Mouse (Mus musculus): ENCODE data around the gene A530016L24Rik.
A peak's percentile ranks its signal among the peaks of the same experiment; 100 is the strongest.

The A530016L24Rik gene

DNA sequence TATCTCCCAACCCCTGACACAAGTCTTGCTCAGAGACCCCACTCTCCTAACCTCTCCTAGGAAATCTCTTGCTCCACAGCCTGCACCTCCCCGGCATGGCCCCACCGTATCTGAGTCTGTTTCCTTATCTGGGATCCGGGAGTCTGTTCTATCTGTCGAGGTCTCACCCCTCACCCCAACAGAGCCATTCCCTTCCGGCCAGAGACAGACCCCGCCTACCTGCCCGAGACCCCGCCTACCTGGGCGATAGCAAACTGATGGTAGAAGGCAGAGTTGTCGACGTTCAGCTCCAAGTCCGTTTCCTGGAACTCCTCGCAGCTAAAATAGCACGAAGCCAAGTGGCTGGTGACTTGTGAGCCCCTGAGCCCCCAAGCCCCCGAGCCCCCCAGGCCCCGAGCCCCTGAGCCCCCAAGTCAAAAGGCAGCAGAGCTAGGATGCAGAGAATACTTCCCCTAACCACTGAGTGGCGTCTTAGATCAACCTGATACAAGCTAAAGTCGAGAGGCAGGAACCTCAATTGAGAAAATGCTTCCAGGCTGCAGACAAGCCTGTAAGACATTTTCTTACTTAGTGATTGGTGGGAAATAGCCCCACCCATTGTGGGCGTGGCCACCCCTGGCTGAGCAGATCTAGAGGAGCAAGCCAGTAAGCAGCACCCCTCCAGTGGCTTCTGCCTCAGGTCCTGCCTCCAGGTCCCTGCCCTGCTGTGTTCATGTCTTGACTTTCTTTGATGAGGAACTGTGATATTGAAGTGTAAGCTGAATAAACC is 13.9 kb downstream of the A530016L24Rik start:
- DNase-seq (ENCODE audit: low read depth, low spot score), result no peak

DNA sequence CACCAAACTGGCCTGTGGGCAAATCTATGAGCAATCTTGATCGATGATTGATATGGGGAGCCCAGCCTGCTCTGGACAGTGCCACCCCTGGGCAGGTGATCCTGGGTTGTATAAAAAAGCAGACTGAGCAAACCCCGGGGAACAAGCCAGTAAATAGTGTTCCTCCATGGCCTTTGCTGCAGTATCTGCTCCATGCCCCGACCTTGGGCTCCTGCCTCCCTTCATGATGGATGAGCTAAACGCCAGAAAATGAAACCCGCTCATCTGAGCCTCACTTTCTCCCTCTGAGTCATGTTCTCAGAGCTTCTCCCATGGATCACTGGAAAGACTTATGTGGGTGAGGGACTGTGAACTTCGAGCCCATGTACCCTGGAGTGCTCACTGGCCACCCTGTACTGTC is 17.0 kb downstream of the A530016L24Rik start:
- no peak for DNase-seq (ENCODE audit: low read depth, low spot score)

DNA sequence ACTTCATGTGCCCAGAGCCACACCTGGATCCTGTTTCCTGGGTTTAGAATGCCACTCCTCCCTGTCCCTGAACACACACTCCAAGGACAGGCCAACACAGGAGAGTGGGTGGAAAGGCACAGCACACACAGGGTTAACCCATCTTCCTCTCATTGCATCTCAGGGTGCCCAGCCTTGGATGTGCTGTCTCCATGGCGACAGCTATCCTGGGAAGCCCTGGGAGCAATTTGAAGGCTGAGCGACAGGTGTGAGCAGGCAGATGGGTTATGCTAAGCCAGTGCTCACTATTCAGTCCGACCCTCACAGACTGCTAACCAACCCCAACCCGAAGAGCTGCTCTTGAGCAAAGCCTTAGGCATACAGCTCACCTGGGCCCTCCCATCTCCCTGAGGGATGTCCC is 18.0 kb downstream of the A530016L24Rik start:
- no peak for DNase-seq (ENCODE audit: low read depth, low spot score)

DNA sequence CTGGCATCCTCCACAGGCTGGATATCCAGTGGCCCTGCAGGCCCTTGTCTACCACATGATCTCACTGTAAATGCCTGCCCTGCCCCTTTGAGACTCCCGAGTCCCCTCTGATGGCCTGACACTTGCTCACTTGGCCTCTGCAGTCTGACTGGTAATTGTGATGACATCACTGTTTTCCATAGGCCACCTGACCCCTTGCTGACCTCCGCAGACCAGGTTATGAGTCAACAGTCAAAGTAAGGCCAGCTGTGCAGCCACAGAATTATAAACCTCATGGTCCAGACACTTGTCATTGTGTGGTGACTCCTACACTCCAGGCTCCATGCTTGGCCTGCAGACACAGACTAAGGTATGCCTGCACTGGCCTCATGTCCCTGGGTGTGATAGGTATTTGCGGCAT is 18.7 kb downstream of the A530016L24Rik start:
- DNase-seq (ENCODE audit: low read depth, low spot score), result no peak

DNA sequence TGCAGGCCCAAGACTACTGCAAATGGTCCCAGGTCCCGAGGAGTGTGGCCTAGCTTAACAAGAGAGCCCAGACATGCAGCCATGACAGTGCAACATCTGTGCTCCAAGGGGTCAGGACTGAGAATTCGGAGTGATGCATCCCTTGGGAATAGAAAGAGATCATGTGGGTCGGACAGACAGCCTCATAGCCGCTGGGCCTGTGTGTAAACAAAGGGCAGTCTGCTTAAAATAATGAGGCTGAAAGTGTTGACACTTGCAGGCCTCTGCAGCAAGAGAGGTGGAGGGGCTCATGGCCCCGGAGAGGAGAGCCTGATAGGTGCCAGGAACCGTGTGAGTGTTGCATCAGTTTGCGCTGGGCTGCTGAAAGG is 21.1 kb downstream of the A530016L24Rik start:
- DNase-seq (ENCODE audit: low read depth, low spot score), result no peak

DNA sequence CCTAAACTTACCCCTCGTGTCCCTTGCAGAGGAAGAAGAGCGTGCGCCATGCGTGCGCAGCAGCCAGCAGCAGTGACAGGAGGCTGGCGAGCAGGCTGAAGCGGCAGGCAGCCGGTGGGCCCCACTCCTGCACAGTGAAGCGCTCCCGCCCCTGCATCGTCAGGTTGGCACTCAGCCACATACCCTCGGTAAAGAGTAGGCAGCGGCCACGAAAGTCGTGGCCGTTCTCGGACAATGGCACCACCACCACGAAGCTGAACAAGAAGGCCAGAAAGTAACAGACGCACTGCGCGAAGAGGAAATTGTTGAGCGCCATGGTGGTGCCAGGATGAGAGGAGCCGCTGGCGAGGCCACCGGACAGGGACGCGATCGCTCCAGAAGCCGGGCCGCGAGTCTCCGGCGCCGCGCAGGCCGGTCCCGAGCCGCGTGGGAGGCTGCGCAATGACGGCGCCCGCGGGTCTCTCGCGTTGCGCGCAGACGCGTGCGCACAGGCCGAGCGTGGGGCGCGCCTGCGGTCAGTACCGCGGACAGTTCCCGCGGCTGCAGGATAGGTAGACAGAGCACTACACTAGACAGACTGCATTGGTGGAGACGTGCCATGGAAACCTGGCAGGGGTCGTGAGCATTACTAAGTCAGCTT is 21.6 kb downstream of the A530016L24Rik start:
- DNase-seq (ENCODE audit: low read depth, low spot score), result no peak

DNA sequence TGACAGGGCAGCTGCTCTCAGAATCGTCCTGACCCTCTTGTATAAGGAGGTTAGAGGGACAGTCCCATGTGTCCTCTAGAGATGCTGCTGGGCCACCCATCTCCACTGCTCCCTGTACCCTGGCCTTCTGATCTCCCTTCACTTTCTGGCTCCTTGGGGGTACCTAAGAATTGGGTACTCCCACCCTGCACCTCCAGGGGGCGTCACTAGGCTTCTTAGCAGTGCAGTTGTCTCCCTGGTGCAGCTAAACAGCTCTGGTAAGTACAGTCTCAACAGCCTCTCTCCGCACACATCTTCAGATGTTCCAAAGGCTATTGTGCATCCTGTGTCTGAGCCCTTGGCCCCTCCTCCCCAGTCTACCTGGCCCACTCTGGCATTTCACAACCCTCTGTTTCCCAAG is 25.6 kb downstream of the A530016L24Rik start:
- DNase-seq (ENCODE audit: low read depth, low spot score), result no peak

DNA sequence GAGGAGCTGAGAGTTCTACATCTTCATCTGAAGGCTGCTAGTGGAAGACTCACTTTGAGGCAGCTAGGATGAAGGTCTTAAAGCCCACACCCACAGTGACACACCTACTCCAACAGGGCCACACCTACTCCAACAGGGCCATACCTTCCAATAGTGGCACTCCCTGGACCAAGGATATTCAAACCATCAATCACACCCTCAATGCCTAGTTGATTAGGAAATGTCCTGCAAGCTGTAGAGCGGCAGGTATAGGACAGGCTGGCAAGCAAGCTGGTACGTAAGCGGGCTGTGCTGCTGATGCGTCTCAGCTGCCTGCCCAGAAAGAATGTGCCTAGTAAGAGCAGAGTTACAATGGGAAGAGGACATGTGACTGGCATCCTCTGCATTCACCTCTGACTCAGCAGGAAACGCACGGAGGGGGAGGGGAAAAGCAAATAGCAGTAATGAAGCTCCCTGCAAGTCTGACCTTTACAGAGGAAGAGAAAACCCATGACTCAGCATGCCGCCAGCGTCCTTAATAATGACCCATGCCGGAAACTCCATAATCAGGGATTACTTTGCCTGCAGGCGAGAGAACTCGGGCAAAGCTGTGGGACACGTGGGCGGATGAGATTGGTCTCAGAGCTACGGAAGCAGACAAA is 27.6 kb downstream of the A530016L24Rik start, which contains the start of gene Tmem179:
Tmem179 (minus strand) TSS at position 51 of the 641 bp plus-strand sequence.
- peak; percentile 69 for DNase-seq (ENCODE audit: low read depth, low spot score)

DNA sequence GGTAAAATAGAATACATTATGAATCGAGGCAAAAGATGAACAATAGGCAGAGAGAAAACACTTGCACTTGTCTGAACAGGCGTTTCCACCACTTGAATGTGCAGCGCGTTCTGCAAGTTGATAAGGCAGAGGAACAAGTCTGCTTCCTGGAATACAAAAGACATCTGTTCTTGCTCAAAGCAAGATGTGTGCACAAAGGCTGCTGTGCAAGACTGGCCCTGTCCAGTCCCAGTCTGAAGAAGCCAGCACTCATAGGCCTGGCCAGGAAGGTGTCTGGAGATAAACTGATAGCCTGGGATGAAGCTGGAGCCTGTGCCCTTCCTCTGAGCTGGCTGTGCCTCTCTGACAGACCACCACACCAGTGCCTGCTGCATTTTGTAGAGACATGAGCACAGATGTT is 28.9 kb downstream of the A530016L24Rik start:
- DNase-seq (ENCODE audit: low read depth, low spot score), result no peak

DNA sequence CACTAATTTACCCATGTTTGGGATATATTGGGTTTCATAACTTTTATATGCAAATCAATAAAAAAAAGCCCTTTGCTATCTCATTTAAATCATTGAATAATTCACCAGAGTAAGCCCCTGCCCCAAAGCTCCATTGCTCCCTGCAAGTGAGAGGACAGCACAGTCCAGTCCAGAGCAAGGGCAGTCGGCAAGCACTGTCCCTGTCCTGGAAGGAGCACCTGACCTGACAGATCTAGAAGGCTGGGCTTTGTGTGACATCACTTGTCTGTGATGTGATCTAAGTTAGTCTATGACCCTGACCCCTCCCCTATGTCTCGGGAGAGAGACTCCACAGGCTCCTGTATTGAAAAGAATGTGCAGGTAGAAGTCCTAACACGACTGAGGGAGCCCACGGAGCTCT is 44.5 kb downstream of the A530016L24Rik start:
- DNase-seq (ENCODE audit: low read depth, low spot score), result no peak

DNA sequence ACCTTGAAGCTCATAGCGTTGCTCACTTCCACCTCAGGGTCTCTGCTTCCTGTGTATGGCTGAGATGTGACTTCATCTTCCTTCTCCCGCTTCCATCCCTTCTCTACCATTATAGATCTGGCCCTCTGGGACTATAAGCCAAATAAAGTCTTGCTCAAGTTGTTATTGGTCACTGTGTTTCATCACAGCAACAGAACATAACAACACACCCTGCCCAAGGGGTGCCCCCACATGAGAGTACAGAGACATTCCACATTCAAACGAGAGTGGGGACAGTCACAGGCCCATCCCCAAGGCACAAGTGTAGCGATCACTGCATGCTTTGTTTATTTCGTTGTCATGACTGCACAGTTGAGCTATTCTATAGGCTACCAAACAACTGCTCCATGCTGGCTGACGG is 48.0 kb downstream of the A530016L24Rik start:
- DNase-seq (ENCODE audit: low read depth, low spot score), result no peak

DNA sequence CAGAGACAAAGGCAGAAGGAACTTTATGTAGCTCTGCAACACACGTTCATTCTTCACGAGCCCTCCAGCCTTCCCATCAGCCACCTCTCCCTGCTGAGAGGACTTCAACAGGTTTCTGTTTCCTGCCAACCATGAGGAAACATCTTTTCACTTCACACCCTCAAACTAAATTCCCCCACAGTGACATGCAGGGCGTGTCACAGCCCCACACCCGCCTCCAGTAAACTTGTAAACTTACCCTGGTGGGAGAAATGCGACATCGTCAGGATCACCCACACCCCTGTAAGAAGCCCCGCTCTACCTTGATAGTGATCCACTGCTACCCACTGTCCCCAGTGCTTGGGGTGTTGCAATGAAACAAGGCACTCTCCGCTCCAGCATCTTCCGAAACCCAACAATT is 49.1 kb downstream of the A530016L24Rik start:
- no peak for DNase-seq (ENCODE audit: low read depth, low spot score)

DNA sequence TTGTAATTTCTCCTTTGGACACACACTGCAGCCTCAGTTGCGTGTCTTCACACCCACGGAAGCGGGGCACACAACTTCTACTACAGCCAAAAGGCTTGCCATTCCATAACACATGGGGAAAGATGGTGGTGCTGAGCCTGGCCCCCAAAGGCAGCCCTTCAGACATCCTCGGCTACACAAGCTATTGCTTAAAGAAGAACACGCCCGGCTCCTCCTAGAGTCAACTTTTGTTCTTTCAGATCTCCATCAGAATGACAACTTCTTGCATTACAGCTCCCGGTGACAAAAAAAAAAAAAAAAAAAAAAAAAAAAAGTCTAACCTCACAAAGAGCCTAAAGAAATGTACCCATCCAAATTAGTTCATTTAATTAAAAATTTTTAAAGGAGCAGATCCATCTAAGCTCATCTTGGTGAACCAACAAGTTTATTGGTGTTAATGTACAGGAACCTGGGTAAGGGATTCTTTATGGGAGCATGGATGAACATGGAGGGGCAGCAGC is 50.3 kb downstream of the A530016L24Rik start:
- DNase-seq (ENCODE audit: low read depth, low spot score), result no peak

DNA sequence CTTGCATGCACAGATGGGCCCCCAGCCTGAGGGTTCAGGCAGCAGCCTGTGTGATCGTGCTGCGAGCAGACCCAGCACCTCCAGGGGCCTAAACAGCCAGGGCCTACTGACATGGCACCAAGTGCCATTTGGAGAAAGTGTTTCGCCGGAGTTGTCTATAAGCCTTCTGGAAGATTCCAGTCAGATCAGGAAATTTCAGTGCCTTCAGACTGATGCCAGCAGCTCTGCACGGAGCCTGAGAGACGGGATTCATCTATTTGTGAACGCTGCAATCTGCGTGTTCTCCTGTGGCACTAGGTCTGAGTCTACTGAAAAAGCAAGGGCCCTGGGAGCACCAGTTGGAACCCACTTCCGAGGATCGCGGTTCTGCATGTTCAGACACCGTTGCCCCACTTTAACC is 51.1 kb downstream of the A530016L24Rik start:
- DNase-seq (ENCODE audit: low read depth, low spot score), result no peak

DNA sequence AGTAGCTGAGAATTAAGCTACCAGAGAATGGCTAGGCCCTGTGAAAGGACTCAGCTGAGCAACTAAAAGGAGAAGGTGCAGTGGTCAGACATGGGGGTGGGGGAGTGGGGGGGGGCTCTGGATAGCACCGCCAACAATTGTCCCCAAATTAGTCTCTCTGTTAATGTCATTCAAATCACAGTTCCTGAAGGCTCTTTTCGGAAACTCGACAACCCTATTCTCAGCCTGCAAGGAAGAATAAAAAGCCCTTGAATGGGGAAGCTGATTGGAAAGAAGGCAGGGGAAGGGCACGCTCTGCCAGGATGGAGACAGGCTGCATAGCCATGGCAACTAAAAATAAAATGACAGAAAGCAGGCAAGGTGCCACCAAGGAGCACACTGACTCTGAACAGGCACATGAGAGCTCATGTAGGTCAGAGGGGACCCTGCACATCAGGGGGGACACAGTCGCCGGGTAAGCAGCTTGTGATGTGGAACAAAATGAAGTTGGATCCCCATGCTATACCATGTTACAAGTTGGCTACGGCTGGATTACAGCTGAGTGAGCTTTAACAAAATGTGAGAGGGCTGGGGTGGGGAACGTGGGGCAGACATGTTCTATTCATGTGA is 52.3 kb downstream of the A530016L24Rik start:
- no peak for DNase-seq (ENCODE audit: low read depth, low spot score)

DNA sequence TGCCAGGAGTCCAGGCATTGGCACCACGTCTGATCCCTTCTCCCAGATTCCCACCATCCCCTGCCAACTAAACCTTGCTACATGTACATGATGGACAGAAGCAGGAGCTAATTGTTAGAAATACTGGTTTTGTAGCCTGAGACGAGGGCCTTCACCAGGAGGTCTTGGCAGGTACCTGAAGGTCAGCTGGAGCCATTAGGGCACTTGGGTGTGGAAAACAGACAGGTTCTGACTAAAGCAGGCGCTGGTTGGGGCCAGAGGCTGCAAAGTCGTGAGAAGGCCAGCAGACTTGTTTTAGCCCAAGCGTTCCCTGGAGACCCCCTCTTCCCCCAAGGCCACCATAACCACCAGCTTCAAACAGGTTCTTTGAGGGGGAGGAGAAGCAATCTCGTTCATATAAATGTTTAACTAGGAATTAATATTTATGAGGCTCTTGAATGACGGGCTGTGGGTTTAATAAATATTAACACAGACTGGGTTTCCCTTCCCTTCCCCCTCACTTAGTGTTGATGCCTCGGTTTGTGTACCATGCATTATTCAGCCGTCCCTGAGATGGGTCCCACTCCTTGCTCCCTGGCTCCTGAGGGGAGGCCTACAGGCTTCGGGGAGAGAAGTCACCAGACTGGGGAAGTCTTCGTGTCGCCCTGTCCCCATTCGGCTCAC is 53.1 kb downstream of the A530016L24Rik start:
- DNase-seq (ENCODE audit: low read depth, low spot score), result no peak

DNA sequence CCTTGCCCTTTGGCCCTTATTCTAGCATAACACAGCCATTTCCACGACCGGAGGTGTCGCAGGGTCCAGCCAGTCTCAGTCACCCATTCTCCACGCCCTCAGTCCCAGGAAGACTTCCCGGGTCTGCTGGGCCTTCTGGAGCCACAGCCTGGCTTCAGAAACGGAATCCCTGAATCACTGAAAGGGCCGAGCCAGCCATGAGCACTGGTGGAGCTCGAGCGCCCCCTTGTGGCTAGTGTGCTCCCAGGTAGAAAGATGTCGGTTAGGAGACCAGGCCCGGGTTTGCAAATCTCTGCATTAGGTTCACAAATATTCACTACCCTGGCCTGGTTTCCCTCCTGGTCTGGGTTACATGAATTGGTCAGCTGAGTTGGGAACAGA is 53.7 kb downstream of the A530016L24Rik start:
- DNase-seq (ENCODE audit: low read depth, low spot score), result peak; percentile 73

DNA sequence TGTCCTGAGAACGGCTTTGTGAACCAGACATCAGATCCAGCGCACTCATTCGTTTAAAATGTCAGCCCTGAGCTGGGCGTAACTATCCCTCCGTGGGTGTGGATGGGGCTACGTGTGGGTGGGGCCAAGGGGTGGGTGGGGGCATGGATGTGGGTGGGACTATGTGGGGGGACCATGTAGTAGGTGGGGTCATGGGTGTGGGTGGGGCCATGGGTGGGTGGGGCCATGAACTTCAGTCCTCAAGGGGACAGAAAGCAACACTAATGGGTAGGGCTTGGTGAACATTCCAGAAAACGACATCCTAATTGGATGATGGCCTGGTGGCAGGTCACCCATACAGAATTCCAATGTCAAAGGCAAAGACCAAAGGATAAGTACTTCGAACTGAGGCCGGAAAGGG is 54.7 kb downstream of the A530016L24Rik start:
- DNase-seq (ENCODE audit: low read depth, low spot score), result no peak

DNA sequence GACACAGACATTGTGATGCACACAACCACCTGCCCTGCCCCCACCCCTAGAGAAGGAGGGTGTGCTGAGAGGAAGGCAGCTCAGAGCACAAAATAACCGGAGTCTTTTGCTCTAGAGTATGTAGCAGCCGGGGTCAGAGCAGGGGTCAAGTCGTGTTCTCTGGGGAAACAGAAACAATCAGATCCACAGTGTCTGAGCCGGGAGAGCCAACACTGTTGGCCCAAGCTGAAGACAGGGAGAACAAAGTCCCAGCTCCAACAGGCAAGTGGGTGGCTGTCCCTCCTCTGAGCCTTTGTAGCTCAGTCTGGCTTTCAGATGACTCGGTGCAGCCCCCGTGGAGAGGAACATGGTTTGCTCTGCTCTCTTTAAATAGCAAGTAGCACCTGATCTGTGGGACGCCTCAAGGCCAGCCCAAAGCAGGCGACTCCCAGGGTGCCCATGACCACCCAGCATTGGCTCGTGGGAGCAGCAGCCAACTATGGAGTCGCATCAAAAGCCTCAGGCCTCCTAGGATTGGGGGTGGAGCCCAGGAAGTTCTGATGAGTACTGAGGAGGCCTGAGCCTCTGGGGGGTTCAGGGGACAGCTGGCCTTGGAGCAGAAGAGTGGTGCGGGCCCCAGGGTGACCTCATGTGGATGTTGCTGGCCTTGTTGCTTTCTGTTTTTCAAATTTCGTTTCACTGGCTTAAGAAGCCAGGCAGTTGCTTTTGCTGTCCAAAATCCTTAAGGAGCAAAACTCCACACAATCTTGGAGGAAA is 55.9 kb downstream of the A530016L24Rik start:
- DNase-seq (ENCODE audit: low read depth, low spot score), result no peak

DNA sequence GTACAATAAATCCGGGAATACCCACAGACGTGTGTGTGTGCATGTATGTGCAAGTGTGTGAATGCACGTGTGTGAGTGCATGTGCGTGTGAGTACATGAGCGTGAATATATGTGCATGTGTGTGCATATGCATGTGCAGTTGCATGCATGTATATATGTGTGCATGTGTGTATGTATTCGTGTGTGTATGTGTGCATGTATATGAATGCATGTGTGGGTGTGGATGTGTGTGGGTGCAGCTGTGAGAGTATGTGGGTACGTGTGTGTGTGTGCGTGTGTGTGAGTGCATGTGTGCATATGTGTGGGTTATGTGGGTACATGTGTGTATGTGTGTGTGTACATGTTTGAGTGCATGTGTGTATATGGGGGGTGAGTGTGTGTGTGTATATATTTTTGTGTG is 56.9 kb downstream of the A530016L24Rik start:
- no peak for DNase-seq (ENCODE audit: low read depth, low spot score)

DNA sequence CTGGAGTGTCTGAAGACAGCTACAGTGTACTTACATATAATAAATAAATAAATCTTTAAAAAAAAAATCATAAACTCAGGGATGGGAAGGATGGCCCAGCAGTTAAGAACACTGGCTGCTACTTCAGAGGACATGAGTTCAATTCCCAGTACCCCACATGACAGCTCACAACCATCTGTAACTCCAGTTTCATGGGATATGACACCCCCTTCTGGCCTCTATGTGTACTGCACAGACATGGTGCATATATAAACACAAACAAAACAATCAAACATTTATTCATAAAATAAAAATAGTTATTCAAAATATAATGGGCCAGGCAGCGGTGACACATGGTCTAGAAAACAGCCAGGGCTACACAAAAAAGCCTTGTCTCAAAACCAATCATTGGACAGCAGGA is 60.0 kb downstream of the A530016L24Rik start:
- no peak for DNase-seq (ENCODE audit: low read depth, low spot score)
